Mouse (Mus musculus) ES-E14 (cell line): ENCODE measurements around the gene Lrrc51. TPM values are rescaled to one million over a fixed set of nuclear protein-coding genes. Genes with fewer than 3 reads are reported as not detected.

Source experiments
- DNase-seq: peaks from one replicate; pipeline ENCODE4 v3.0.0-alpha.2; 2013; ENCODE audit warnings: low read depth, low spot score
- H3K27ac ChIP-seq: 2 replicates; pipeline ENCODE4 v1.5.1; 2012; ENCODE audit warnings: low read depth, mild to moderate bottlenecking, low read length, moderate library complexity, mixed read lengths; ENCODE audit not compliant: poor library complexity, insufficient read depth, severe bottlenecking
- H3K36me3 ChIP-seq: 2 replicates; pipeline ENCODE4 v1.6.1; 2012; ENCODE audit warnings: mild to moderate bottlenecking, low read length, moderate library complexity, mixed read lengths; ENCODE audit not compliant: control insufficient read depth, poor library complexity, insufficient read depth, severe bottlenecking
- H3K4me1 ChIP-seq, 2 experiments: fragments of 150-350 bp in 1 of 2; sonication (generic) in 1 of 2; 2 replicates each; pipeline ENCODE4 v1.6.1; 2012; ENCODE audit warnings: low read length in 2 of 2, mild to moderate bottlenecking in 1 of 2, mixed read lengths in 1 of 2; ENCODE audit not compliant: control insufficient read depth in 2 of 2, insufficient read depth in 2 of 2, poor library complexity in 1 of 2
- H3K4me3 ChIP-seq, 2 experiments: fragments of 150-350 bp in 1 of 2; sonication (generic) in 1 of 2; 2 replicates each; pipeline ENCODE4 v1.5.1; 2012; ENCODE audit warnings: low read length in 2 of 2, low read depth in 1 of 2, mild to moderate bottlenecking in 1 of 2, mixed read lengths in 1 of 2; ENCODE audit not compliant: insufficient read depth in 1 of 2, poor library complexity in 1 of 2, severe bottlenecking in 1 of 2
- H3K9ac ChIP-seq: 2 replicates; pipeline ENCODE4 v1.6.1; 2012; ENCODE audit warnings: low read depth, mild to moderate bottlenecking, low read length, mixed read lengths; ENCODE audit not compliant: poor library complexity, insufficient read depth, severe bottlenecking
- H3K9me3 ChIP-seq: fragments of 150-350 bp; sonication (generic); 2 replicates; pipeline ENCODE4 v1.6.1; 2012; ENCODE audit warnings: low read depth, mild to moderate bottlenecking, low read length; ENCODE audit not compliant: control insufficient read depth, insufficient read depth
- CHD2 ChIP-seq: IDR thresholded peaks from 2 replicates; pipeline ENCODE4 v1.6.1; 2014; ENCODE audit warnings: mild to moderate bottlenecking, low read depth, low read length, inconsistent platforms
- HCFC1 ChIP-seq: IDR thresholded peaks from 2 replicates; pipeline ENCODE4 v1.6.1; 2012; ENCODE audit warnings: low read length, inconsistent platforms, borderline replicate concordance; ENCODE audit not compliant: insufficient read depth
- MAFK ChIP-seq: IDR thresholded peaks from 2 replicates; pipeline ENCODE4 v1.6.1; 2014; ENCODE audit warnings: mild to moderate bottlenecking, low read depth, low read length, inconsistent platforms; ENCODE audit not compliant: insufficient read depth
- ZC3H11A ChIP-seq: IDR thresholded peaks from 2 replicates; pipeline ENCODE4 v1.6.1; 2012; ENCODE audit warnings: low read depth, mild to moderate bottlenecking, inconsistent platforms, low read length, borderline replicate concordance
- ZNF384 ChIP-seq: IDR thresholded peaks from 2 replicates; pipeline ENCODE4 v1.6.1; 2012; ENCODE audit warnings: low read depth, low read length, inconsistent platforms
- in situ Hi-C, 2 experiments: fragments of 600-800 bp; cut with MboI; formaldehyde crosslinking; loops; one replicate each; pipeline ENCODE4 v1.15.1; 2025; ENCODE audit warnings: low sequenced_read_pairs in 2 of 2, inconsistent platforms in 1 of 2; ENCODE audit not compliant: unreplicated experiment in 2 of 2
- total RNA-seq: library from RNA; depleted of rRNA; stranded (reverse); fragments of 300-350 nt; gene quantifications from 2 replicates; pipeline ENCODE4 v1.2.3, GENCODE M21; 2012

The Lrrc51 gene
- total RNA-seq, 1 experiment = 2.6 TPM

DNA sequence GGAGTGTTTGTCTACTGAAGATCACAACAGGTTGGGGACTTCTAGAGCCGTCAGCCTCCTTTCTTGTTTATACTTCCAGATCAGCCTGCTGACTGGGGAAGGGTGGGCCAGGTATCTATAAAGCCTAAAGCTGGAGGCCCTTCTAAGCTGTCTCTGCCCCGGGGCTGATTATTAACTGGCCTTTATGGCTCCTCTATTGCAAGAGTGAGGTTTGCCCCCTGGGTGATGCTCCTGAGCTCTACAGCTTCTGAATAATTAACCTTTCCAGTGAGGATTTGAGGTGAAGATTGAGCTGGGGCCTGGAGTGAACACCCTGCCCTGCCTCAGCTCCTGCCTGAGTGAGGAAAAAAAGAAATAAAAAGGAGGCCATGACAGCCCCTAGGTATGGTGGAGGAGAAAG, 63.1 kb downstream of the Lrrc51 start, which contains the start of gene Folr1:
Gene Folr1 (minus strand): TSS at position 160 of the 400 bp plus-strand sequence.
- Histone ChIP-seq H3K36me3 (no peaks in the 10 kb centered on the region), H3K9ac (no peak within 1 kb of the TSS; the same call in 1 of the 2 replicates), H3K4me3 (no peak within 1 kb of the TSS), H3K9me3 (no peaks in the 10 kb centered on the region), H3K27ac (peak within 1 kb of the TSS; percentile 97; the same call in 1 of the 2 replicates), H3K4me1 (peaks cover 14 to 20% of the 10 kb centered on the region in 2 experiments)
- in situ Hi-C loops = no loop called here
- no peak for DNase-seq
- no peak for TF ChIP-seq CHD2
- no peak for TF ChIP-seq ZC3H11A
- no peak for TF ChIP-seq HCFC1
- no peak for TF ChIP-seq ZNF384
- no peak for TF ChIP-seq MAFK

DNA sequence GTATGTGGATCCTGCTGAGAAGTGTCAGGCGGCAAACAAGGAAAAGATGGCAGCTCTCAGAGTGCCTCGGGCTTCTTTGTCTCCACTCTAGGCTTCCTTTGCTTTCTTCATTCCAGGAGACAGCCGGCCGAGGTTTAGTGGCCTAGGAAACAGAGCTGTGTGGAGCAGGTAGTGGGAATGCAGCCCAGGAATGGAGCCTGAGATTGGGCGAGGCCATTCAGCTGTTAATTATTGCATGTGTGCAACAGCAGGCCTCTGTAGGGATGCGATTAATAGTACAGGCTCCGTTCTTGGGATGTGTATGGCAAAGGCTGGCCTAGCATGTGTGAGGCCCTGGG, 64.6 kb downstream of the Lrrc51 start:
- TF ChIP-seq ZNF384 = no peak
- no peak for TF ChIP-seq CHD2
- no peak for TF ChIP-seq MAFK
- TF ChIP-seq ZC3H11A = no peak
- TF ChIP-seq HCFC1 = no peak
- peaks cover 14 to 21% of the 10 kb centered on the region in 2 experiments for H3K4me1 ChIP-seq
- no peak for DNase-seq
- H3K27ac ChIP-seq = peak overlapping the region; percentile 97
- H3K9ac ChIP-seq = peak overlapping the region; percentile 78; the same call in 1 of the 2 replicates
- H3K36me3 ChIP-seq = no peaks in the 10 kb centered on the region; the same call in 1 of the 2 replicates
- in situ Hi-C loops = no loop called here
- H3K9me3 ChIP-seq = no peaks in the 10 kb centered on the region
- H3K4me3 ChIP-seq = peak overlapping the region; percentile 38 to 58; a peak in 2 of 4 replicates

DNA sequence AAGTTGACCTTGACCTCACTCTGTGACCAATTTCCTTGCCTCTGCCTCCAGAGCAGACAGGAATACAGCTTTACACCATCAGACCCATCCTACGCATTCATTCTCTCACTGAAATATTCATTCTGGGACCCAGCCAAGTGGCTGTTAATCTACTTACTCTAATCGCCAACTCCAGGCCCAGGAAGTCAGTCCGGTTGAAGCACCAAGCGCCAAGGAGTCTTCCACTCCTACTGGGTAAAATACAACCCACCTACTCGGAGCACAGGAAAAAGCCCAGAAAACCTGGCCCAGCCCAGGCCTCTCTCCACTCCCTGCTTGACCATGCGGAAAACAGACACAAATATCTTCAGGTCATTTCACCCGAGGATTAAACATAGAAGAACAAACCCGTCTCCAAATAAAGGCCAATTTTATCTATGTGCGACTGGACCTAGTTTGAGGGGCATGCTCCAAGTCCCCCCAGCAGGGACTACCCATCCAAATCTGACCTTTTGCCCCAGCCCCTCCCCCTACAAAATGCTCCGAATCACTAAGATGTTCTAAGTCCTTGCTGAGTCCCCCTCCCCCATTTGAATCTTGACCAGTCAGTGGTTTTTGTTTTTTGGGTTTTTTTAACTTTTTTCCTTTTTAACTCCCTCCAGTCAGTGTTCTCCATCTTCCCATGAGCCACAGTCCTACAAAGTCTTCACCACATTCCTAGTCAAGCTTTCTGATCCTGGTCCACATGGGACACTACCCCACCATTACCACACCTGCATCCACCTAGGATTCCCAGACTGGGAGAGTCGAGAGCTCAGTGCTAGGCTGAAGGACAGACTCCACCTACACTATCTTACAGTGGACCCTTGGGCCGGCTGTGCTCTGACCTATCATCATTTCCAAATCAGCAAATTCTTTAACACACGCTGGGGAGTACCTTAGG, 65.2 kb downstream of the Lrrc51 start:
- peak; percentile 44 for DNase-seq
- H3K4me3 ChIP-seq = peak overlapping the region; percentile 38 to 58
- H3K36me3 ChIP-seq = peaks cover 5% of the 10 kb centered on the region
- no peaks in the 10 kb centered on the region for H3K9me3 ChIP-seq
- peaks cover 19 to 22% of the 10 kb centered on the region in 2 experiments for H3K4me1 ChIP-seq
- TF ChIP-seq MAFK (0 out of 2 replicates have a peak, but pooled peaks have one; percentile 14), ZNF384 (0 out of 2 replicates have a peak, but pooled peaks have one; percentile 25), HCFC1 (no peak), ZC3H11A (no peak), CHD2 (peak; percentile 31; the same call in 1 of the 2 replicates)
- H3K27ac ChIP-seq = peak overlapping the region; percentile 97
- H3K9ac ChIP-seq = peak overlapping the region; percentile 78
- in situ Hi-C loops = no loop called here

DNA sequence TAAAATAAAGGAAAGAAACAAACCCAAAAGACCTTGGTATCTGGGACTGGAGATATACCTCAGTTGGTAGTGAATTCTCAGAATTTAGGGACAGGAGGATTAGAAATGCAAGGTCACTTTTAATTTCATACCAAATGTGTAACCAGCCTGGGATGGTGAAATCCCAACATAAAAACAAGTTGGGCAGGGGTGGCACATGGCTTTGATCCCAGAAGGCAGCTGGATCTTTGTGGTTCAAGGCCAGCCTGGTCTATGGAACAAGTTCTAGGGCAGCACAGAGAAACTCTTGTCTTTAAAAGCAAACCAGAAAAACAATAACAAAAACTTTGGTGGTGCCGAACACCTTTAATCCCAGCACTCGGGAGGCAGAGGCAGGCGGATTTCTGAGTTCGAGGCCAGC, 66.2 kb downstream of the Lrrc51 start:
- no peak for DNase-seq
- TF ChIP-seq ZC3H11A = no peak
- no peak for TF ChIP-seq HCFC1
- Histone ChIP-seq H3K36me3 (peaks cover 10% of the 10 kb centered on the region), H3K9ac (peak overlapping the region; percentile 78; the same call in 1 of the 2 replicates), H3K27ac (peak overlapping the region; percentile 97), H3K4me3 (peak overlapping the region; percentile 10 to 58; a peak in 3 of 4 replicates), H3K4me1 (peaks cover 21 to 22% of the 10 kb centered on the region in 2 experiments), H3K9me3 (no peaks in the 10 kb centered on the region)
- in situ Hi-C loops = no loop called here
